Mouse (Mus musculus) small intestine, adult 2 months (tissue): ENCODE results near the gene Slc22a3.

Source experiments
- CTCF ChIP-seq: fragments of 200-500 bp; IDR thresholded peaks from 2 replicates; pipeline ENCODE4 v1.5.1; 2012; ENCODE audit warnings: low read depth, mild to moderate bottlenecking, control low read depth, inconsistent platforms, low read length, moderate library complexity, mixed read lengths; ENCODE audit not compliant: insufficient replicate concordance, insufficient read length; ENCODE audit errors: extremely low read depth
- POLR2A ChIP-seq: fragments of 200-500 bp; IDR thresholded peaks from 2 replicates; pipeline ENCODE4 v1.6.1; 2012; ENCODE audit warnings: low read depth, mild to moderate bottlenecking, control low read depth, inconsistent platforms, low read length, moderate library complexity

GRCm38 (mm10) chr17:12532115-12532514 lies 24.6 kb upstream of the Slc22a3 start:
- TF ChIP-seq CTCF (peak; percentile 64; the same call in 1 of the 2 replicates), POLR2A (no peak)
